Mouse (Mus musculus) embryo, embryonic 10 days (tissue): ENCODE results near the gene Trmt1l.
"Not testable (repeated sequence)": the region's sequence is repeated elsewhere in the genome, so short reads cannot be mapped to it uniquely, and the experiment has no call there.

Experiments used
- DNase-seq: peaks from one replicate; pipeline ENCODE4 v3.0.0-alpha.2; 2015; ENCODE audit warnings: low spot score

The Trmt1l gene

DNA sequence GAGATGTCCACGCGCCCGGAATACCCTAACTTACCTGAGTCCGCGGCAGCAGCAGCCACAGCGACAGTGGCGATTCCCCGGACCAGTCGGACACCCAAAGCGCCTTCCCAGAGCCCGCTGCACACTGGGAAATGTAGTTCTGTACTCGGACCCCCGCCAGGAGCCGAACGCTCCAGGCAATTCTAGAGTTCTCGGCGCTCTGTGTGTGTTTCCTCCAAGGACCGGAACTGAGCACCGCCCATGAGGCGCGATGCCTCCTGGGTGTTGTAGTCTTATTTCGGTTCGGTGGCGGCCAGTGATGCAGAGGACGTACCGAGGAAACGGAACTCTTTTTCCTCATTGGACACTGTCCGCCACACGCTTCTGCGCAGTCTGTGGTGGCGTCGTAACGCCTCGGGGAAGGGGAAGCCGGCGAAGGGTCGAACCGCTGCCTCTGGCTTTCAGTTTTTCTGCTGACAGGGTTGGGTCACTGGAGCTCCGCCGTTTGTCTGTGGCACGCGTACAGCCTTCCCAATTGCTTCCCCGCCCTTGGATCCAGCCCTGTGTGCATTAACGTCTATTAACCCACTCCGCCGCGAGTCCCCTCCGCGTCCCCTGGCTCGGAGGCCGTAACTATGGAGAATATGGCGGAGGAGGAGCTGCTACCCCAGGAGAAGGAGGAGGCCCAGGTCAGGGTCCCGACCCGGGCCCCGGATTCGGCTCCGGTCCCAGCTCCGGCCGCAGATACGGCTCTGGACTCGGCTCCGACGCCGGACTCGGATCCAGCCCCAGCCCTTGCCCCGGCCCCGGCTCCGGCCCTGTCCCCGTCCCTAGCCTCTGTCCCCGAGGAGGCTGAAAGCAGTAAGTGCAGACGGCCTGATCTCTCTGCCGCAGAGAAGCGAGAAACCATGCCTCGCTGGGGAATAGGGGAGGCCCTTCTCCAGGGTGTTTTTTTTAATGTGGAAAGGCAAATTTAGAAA is at the start of gene Trmt1l, which contains the start of gene Swt1:
Trmt1l (plus strand) TSS at position 280 of the 959 bp plus-strand sequence.
Swt1 (minus strand) TSS at position 193 of the 959 bp plus-strand sequence.
- DNase-seq, result peak; percentile 100

DNA sequence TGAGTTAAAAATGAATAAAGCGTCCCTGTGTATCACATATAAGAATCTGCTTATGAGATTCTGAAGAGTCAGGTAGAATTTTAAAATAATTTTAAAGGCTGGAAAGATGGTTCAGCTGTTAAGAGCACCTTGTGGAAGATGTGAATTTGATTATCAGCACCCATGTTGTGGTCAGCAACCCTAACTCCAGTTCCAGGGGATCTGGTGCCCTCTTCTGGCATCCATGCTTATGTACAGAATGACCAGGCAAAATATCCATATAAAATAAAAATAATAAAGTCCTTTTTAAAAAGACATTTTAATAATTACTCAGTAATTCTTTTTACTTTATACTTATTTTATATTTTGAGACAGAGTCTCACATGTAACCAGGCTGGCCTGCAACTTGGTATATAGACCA is 38.3 kb upstream of the Trmt1l start:
- DNase-seq, result peak; percentile 61

DNA sequence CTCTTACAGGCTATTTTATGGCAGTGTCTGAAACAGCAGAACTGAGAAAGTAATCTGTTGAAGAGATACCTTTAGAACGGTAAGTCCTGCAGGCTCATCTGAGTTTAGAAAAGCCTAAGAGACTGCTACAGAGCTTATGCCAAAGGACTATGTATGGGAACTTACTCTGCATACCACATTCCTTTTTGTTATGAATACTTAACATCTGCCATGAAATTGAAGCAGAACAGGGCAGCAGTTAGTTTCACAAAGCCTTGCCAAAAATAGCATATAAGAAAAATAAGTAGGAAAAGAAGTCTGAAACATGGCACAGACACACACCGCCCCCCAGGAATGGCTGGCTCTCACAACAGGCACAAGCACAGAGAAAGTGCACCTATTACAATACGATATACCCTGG is 18.5 kb upstream of the Trmt1l start:
- DNase-seq, result no peak

DNA sequence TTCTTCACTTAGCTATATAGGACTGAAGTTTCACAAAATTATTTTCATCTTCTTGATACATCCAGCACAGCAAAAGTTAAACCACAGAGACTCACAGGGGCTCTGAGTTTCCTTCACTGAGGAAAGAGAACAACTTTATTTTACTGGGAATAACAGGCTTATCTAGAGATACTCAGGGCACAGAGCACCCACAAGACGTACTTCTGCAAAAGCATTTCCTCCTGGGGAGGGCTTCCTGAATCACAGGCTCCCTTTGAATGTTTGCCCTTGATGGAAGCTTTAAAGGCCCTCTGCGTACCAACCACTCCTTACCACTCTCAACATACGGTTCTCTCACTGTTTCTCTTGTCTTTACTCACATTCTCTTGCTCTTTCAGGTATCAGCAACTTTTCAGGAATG is 6.2 kb upstream of the Trmt1l start:
- no peak for DNase-seq

DNA sequence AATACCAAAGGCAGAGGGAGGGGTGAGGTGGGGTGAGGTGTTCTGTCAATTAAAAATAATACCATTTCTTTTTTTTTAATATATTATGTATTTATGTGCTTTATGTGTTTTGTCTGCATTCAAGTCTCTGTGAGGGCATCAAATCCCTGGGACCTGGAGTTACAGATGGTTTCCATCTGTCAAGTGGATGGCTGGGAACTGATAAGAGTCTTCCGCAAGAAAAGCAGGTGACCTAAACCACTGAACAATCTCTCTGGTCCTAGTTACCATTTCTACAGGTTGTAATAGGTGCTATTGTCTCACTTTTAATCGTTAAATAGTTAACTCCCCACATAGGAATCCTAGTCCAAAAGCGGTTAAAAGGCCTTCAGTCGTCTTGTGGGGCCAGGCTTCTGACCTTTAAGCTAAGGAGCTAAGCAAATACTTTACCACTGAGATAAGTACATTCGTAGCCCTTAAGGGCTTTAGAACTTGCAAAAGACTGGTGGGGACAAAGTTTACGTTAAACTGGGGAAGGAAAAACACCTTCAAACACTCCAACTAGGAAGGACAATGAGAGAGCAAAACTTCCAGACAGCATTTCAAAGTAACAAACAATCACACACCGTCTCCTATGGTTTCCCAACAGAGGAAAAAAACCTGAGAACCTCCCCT is 1.3 kb upstream of the Trmt1l start:
- DNase-seq, result no peak

DNA sequence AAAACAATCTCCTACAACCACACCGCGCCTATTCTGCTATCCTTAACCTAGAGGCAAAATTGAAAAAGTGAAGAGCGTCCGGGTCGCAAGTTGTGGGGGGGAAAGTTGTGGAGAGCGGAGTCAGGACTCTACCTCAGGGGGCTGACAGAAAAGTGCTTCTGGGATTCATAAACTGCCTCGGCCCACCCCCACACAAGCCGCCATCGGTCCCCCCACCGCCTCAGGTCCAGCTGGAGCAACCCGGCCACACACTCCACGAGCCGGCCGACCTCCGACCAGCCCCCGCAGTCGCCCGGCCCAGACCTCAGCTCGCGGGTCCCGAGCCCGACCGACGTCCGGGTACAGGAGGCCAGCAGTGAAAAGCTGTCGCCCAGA is 467 bp upstream of the Trmt1l start:
- no peak for DNase-seq

DNA sequence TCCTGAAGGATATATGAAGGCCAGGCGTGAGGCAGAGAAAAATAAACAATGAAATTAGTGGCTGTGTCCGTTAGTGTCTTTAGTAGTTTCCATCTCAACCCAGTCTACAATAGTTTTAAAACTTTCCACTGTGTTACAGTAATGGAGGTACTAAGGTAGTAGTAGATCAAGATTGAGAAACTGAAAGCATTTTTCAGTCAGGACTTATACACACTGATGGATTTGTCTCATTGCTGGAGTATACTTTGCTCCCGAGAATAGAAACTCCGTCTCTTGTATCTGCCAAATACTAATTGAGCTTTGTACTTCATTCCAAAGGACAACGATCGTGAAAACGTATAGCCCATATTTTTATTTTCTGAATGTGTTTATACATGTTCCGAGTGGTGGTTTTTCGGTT is 974 bp downstream of the Trmt1l start:
- no peak for DNase-seq

DNA sequence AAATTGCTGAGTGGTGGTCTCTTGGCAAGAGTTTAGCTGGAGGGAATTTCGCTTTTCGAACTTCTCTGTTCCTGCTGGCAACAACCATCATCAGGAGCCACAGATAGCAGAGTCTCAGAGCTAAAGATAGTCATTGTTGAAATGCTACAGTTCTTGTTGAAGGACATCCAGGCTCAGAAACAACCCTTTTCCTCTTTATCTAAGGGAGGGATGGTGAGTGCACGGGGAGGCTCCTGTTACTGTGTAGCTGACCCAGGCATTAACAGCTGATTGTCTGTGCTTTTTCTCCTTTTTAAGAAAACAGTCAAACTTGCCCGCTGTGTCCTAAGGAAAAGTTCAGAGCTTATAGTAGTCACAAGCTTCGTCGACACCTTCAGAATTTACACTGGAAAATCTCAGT is 7.1 kb downstream of the Trmt1l start:
- no peak for DNase-seq

DNA sequence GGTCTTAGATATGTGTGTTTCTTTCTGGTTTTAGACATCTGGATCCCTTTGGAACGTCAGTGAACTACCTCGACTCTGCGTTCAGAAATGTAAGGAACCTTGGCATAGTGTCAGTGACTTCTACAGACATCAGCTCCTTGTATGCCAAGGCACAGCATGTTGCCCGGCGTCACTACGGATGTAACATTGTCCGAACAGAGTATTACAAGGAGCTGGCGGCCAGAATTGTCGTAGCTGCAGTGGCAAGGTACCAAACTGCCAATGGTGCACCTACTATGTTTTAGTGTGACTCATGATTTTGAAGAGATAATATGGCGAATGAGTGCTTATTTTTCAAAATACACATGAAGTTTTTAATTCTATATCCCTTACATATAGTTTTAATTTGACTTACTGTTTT is 21.5 kb downstream of the Trmt1l start:
- DNase-seq, result no peak

DNA sequence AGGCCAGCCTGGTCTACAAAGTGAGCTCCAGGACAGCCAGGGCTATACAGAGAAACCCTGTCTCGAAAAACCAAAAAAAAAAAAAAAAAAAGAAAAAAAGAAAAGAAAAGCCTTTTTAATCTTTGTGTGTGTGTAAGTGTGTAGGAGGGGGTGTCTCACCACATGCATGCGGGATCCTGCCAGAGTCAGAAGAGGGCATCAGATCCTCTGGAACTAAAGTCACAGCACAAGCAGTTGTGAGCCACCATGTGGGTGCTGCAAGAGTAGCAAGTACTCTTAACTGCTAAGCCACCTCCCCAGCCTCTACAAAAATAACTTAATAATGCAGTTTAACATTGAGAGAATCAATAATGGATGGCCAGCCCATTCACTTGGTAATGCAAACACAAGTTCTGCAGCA is 22.5 kb downstream of the Trmt1l start:
- DNase-seq, result no peak

DNA sequence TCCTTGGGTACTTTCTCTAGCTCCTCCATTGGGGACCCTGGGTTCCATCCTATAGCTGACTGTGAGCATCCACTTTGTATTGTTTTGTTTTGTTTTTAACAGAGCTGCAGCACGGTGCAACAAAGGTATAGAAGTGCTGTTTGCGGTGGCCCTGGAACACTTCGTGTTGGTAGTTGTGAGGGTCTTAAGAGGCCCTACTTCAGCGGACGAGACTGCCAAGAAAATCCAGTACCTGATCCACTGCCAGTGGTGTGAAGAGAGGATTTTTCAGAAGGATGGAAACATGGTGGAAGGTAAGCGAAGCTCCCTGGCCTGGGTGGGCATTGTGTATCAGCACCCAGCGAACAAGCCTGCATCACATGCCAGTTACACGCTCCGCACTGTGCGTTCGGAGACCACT is 23.6 kb downstream of the Trmt1l start:
- no peak for DNase-seq

DNA sequence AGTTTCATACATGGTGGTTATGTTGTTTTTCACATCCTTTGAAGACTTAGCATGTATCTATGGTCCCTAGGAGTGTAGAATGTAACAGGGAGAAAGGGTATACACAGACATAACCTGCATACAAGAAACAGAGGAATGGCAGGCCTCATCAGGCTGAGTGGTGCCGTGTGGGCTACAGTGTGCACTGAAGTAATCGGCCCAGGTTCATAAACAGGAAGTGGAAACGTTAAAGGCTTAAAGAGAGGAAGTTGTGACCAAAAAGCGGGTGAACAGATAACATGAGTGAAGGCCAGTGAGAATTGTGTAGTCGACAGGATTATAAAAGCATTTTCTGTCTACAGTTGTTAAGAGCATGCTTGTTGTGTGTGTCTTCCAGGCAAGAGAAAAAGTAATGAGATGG is 28.7 kb downstream of the Trmt1l start:
- no peak for DNase-seq

DNA sequence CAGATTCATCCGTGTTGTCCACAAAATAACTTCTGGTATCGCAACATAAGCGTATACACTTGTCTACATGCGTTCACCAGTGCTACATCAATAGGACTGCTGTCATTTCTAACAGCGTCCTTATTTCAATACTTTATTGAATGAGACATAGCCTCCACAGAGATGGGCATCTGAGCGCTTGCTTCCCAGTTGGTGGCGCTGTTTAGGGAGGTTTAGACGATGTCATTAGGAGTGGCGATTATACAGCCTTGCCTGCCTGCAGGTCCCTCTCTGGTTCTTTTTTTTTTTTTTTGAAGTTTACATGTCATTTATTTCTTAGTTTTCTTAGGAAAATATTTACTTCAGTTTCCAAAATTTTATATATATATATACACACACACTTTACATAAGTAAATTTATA is 32.9 kb downstream of the Trmt1l start:
- DNase-seq, result peak; percentile 53

DNA sequence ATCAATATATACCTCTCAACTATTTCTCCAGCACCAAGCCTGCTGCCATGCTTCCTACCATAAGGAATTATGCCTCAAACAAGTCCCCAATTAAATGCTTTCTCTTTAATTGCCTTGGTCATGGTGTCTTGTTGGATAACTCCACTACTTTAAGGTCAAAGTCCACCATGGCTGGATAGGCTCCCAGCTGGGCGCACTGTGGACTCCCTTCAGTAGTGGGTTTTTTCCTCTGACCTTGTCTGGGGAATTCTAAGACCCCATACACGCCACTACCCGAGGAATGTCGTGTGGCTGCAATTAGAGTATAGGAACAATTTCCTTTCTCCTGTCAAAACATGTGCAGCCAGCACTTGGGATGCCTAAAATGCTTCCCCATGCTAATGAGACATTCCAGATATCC is 36.6 kb downstream of the Trmt1l start:
- DNase-seq, result peak; percentile 24

DNA sequence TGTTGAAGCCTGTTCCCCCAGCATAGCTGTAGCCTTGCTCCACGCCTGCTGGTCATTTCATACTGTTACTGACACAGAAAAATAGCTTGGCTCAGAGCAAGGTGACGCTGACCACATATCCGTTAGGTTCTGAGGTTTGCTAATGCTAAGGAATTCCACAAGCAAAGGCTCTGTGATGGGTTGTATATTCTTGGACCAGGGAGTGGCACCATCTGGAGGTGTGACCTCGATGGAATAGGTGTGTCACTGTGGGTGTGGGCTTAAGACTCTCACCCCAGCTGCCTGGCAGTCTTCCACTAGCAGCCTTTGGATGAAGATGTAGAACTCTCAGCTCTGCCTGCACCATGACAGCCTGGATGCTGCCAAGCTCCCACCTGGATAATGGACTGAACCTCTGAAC is 38.2 kb downstream of the Trmt1l start:
- no peak for DNase-seq

DNA sequence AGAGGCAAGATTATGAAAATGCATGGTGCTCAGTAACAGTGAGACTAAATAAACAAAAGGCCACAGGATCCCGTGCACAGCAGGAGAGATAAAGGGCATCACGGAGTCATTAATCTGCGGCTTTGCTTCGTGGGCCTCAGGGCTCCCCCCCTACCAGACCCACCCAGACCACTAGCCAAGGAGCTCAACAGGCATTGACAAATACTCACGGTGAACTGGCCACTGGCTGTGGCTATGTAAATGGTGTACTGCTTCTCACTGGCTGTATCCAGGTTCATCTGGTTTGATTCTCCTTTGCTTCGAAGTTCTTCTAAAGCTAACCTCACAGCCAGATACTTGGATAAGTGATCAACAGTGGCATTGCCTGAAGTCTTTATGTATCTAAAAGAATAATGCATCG is 43.1 kb downstream of the Trmt1l start:
- DNase-seq, result no peak

DNA sequence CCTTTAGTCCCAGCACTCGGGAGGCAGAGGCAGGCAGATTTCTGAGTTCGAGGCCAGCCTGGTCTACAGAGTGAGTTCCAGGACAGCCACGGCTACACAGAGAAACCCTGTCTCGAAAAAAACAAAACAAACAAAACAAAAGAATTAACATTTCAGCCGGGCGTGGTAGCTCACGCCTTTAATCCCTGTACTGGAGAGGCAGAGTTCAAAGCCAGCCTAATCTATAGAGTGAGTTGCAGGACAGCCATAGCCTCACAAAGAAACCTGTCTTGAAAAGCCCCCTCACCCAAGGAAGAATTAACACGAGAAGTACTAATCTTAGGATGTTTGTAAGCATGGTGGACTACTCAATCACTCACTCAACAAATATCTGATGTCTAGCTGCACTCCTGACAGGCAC is 44.0 kb downstream of the Trmt1l start:
- not testable (repeated sequence) for DNase-seq

DNA sequence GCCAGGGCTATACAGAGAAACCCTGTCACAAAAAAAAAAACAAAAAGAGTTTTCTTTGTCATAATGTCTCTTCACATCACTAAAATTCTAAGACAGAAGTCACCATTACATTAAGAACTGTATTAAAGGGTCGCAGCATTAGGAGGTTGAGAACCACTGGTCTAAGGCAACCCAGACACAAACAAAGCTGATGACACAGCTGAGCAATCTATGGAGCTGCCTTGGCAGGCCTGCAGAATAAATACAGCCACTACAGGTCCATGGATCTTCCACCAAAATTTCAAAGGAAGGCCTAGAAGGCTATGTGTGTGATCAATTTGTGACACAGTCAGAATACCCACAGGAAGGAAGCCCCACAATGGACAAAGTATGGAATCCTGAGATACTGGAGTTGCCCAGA is 54.2 kb downstream of the Trmt1l start:
- DNase-seq, result no peak

DNA sequence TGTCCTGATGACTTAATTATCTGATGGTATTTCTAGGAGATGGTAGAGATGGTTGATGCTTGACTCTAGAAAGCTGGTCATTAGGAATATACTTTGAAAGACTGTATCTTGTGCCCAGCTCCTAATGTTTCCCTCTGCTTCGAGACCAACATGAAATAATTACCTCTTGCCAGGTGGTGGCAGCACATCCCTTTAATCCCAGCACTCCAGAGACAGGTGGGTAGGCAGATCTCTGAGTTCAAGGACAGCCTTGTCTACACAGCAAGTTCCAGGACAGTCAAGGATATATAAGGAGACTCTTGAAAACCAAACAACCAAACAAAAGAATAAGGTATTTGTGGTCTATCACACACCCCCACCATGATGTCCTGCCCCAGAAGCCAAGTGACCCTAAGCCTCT is 55.2 kb downstream of the Trmt1l start:
- DNase-seq, result no peak

DNA sequence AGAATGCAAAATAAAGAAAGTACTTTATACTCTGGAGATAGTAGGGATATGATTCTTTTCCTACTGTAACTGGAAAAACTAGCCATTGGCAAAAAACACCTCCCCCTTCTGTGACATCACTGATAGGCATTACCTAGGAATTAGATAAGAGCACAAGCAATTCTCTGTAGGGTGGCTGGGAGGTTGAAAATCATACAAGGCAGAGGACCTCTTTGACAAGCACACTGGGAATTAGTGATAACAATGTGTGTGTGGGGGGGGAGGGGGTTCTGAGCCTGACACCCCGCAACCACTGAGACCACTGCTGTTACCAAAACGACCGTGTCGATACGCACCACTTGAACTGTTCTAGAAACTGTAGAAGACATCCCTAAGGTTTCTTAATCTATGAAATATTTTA is 56.4 kb downstream of the Trmt1l start:
- no peak for DNase-seq

DNA sequence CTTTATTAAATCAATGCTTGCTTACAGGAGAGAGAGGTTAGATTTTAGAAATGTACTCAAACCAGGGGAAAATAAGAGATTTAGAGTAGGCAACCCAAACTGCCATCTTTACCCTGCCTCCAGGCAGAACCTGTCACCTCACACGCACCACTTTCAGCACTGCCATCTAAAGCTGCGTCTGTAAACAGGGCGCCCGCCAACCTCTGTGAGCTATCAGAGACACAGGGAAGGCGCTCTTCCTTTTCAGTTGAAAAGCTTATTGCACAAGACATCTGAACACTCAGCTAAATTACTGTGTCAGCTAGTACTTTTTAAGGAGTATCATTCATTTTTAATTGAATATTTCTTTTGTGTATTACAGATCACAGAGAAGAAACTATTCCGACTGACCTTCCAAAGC is 61.5 kb downstream of the Trmt1l start:
- no peak for DNase-seq

DNA sequence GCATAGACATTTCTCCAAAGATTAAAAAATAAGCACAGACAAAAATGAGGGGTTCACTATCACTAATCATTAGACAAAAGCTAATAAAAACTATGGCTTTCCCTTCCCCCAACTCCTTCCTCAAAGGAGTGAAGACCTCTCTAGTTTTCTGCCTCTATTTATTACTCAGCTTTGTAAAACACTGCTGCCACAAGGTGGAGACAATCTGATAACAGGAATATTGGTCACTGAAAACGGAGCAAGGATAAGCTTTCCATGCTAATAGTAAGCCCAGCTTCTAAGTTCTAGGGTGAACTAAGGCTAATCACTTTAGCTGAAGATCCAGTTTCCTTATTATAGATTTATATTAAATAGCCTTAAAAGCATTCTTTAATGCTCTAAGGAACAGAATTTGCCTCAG is 64.1 kb downstream of the Trmt1l start:
- DNase-seq, result no peak

DNA sequence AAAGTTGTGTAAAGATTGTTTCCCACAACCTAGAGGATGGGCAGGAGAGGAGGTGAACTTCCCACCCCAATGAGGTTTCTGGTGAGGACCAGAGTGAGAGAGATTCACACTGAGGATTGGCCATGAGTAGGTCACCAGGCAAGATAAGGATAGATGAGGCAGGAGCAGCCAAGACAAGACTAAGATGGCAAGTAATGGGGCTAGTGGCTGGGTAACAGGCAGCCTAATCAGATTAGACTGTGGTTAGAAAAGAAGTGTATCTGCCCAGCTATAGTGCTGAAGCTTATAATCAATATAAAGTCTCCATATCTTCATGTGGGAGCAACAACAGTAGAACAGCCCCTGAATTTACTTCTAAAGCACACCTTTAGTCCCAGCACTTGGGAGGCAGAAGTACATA is 65.5 kb downstream of the Trmt1l start:
- no peak for DNase-seq

DNA sequence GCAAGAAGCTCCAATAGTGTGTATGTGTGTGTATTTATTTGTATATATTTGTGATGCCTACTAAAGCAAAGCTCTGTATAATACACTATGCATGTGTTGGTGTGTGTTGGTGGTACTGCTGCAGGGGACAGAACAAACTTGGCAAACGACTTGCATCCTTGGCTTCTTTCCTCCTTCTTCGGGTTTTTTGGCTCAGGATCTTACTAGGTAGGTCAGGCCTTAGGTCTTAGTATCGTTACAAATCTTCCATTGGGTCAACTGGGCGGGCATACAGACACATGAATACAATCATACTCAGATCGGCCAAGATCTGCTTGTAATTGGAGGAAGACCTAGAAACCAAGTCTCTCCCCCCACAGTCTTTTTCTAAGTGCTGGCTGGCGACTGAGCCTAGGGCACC is 66.4 kb downstream of the Trmt1l start:
- no peak for DNase-seq
